Mouse (Mus musculus): ENCODE results near the gene Duox1. TPM values are rescaled to one million over a fixed set of nuclear protein-coding genes. Genes with fewer than 3 reads are reported as not detected.

Gene Duox1
- polyA plus RNA-seq, 1 experiment = 0.05 TPM

- no peaks in the 10 kb centered on the region for H3K27me3 ChIP-seq (ENCODE audit: control insufficient read depth, insufficient read depth, low read length)
- TF ChIP-seq CTCF (IDR thresholded peaks at IDR 0.05; ENCODE audit: borderline replicate concordance, insufficient read depth, low read depth, low read length) (no peak), POLR2A (IDR thresholded peaks at IDR 0.05; ENCODE audit: borderline replicate concordance, insufficient read depth, low read length) (no peak)
- WGBS = 90% methylated on average over 1 of the region's 1 CpGs
- no peak overlapping the region for H3K4me3 ChIP-seq (replicated peaks; ENCODE audit: insufficient read depth, low read depth, low read length)
- no peak overlapping the region for H3K27ac ChIP-seq (ENCODE audit: insufficient read depth, low read length)
- peaks cover 4% of the 10 kb centered on the region for H3K4me1 ChIP-seq (ENCODE audit: control insufficient read depth, insufficient read depth, low read length)
- no peak for DNase-seq
These were observed 57.1 kb downstream of the Duox1 start for GRCm38 (mm10) chr2:122372541-122372940.

DNA sequence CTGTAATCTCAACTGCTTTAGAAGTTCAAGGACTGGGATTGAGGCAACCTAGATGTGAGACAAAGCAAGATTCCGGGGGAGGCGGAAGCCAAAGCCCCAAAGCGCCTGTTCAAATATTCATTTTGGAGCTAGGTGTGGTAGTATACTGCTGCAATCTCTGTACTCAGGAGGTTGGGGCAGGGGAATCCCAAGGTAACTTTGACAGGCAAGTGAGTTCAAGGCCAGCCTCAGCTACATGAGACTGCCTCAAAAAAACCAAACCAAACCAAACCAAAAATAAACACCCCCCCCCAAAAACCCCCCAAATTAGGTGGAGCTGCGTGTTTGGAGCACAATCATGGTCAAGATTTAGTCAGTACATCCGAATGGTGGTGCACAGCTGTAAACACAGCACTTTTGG, 58.5 kb downstream of the Duox1 start:
- WGBS = 85% methylated on average over 5 of the region's 5 CpGs
- Histone ChIP-seq H3K27ac (ENCODE audit: insufficient read depth, low read length) (no peak overlapping the region), H3K27me3 (ENCODE audit: control insufficient read depth, insufficient read depth, low read length) (no peaks in the 10 kb centered on the region), H3K4me1 (ENCODE audit: control insufficient read depth, insufficient read depth, low read length) (peaks cover 4% of the 10 kb centered on the region), H3K4me3 (replicated peaks; ENCODE audit: insufficient read depth, low read depth, low read length) (no peak overlapping the region)
- TF ChIP-seq CTCF (IDR thresholded peaks at IDR 0.05; ENCODE audit: borderline replicate concordance, insufficient read depth, low read depth, low read length) (no peak), POLR2A (IDR thresholded peaks at IDR 0.05; ENCODE audit: borderline replicate concordance, insufficient read depth, low read length) (no peak)
- peak in 1 of 2 experiments; percentile 16 for DNase-seq

GRCm38 (mm10) chr2:122374666-122375331, 59.3 kb downstream of the Duox1 start:
- TF ChIP-seq POLR2A (IDR thresholded peaks at IDR 0.05; ENCODE audit: borderline replicate concordance, insufficient read depth, low read length) = no peak
- no peak for TF ChIP-seq CTCF (IDR thresholded peaks at IDR 0.05; ENCODE audit: borderline replicate concordance, insufficient read depth, low read depth, low read length)
- H3K27me3 ChIP-seq (ENCODE audit: control insufficient read depth, insufficient read depth, low read length) = no peaks in the 10 kb centered on the region
- 7% methylated on average over 23 of the region's 23 CpGs for WGBS
- H3K4me1 ChIP-seq (ENCODE audit: control insufficient read depth, insufficient read depth, low read length) = peaks cover 4% of the 10 kb centered on the region
- H3K4me3 ChIP-seq (replicated peaks; ENCODE audit: insufficient read depth, low read depth, low read length) = peak overlapping the region; percentile 47
- DNase-seq = peak; percentile 50 to 51
- peak overlapping the region; percentile 39 for H3K27ac ChIP-seq (ENCODE audit: insufficient read depth, low read length)

- H3K4me3 ChIP-seq (replicated peaks; ENCODE audit: insufficient read depth, low read depth, low read length) = peak overlapping the region; percentile 77
- peak overlapping the region; percentile 80 for H3K27ac ChIP-seq (ENCODE audit: insufficient read depth, low read length)
- H3K27me3 ChIP-seq (ENCODE audit: control insufficient read depth, insufficient read depth, low read length) = no peaks in the 10 kb centered on the region
- DNase-seq = peak; percentile 97 to 98
- WGBS = under 1% methylated on average over 32 of the region's 32 CpGs
- peaks cover 3% of the 10 kb centered on the region; the same call in 1 of the 2 replicates for H3K4me1 ChIP-seq (ENCODE audit: control insufficient read depth, insufficient read depth, low read length)
- TF ChIP-seq POLR2A (IDR thresholded peaks at IDR 0.05; ENCODE audit: borderline replicate concordance, insufficient read depth, low read length) (peak; percentile 72; the same call in 1 of the 2 replicates), CTCF (IDR thresholded peaks at IDR 0.05; ENCODE audit: borderline replicate concordance, insufficient read depth, low read depth, low read length) (no peak)
These were observed 60.0 kb downstream of the Duox1 start for GRCm38 (mm10) chr2:122375391-122375991.

DNA sequence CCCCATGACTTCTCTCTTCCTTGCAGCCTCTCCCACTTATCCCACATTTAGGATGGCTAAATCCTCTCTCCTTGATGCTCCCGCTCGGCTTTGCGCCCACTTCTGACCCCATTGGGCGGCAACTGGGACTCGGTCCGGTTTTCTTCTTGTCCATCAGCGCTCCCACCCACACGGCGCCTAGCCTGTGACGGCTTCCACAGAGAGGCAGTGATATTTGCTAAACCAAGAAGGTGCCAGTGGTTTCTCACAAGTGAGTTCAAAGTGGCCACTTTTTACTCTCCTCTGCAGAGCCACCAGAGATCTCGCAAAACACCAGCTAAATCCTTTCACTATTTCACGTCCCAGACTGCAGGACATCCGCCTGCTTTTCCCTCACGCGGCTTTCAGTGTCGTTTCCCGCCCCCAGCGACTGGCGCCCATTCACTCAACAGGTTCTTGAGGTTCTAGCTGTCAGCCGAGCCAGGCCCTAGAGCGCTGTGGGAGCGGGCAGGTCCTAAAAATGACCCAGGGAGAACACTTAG, 60.6 kb downstream of the Duox1 start:
- Histone ChIP-seq H3K4me3 (replicated peaks; ENCODE audit: insufficient read depth, low read depth, low read length) (peak overlapping the region; percentile 77), H3K4me1 (ENCODE audit: control insufficient read depth, insufficient read depth, low read length) (peaks cover 6% of the 10 kb centered on the region; the same call in 1 of the 2 replicates), H3K27ac (ENCODE audit: insufficient read depth, low read length) (peak overlapping the region; percentile 80), H3K27me3 (ENCODE audit: control insufficient read depth, insufficient read depth, low read length) (no peaks in the 10 kb centered on the region)
- TF ChIP-seq POLR2A (IDR thresholded peaks at IDR 0.05; ENCODE audit: borderline replicate concordance, insufficient read depth, low read length) (no peak), CTCF (IDR thresholded peaks at IDR 0.05; ENCODE audit: borderline replicate concordance, insufficient read depth, low read depth, low read length) (no peak)
- under 1% methylated on average over 22 of the region's 22 CpGs for WGBS
- DNase-seq = no peak

DNA sequence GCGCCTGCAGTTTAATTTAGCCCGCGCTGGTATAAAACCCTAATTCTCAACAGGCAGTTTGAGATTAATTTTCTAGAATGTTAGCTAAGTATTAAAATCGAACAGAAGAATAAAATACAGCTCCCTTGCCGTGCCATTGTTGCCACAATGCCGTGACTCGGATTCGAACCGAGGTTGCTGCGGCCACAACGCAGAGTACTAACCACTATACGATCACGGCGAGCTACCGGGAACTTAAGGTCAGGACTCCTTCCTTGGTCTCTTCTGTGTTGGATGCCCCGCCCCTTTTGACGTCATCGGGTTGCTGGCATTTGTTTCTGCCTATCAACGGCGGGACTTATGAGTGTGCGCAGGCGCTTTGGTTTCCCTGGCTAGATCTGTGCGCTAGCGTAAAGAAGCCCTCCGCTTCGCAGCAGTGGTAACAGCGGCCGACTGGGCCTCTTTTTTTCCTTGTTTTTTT, 61.8 kb downstream of the Duox1 start:
- Histone ChIP-seq H3K4me3 (replicated peaks; ENCODE audit: insufficient read depth, low read depth, low read length) (peak overlapping the region; percentile 86), H3K4me1 (ENCODE audit: control insufficient read depth, insufficient read depth, low read length) (peaks cover 6% of the 10 kb centered on the region; the same call in 1 of the 2 replicates), H3K27ac (ENCODE audit: insufficient read depth, low read length) (peak overlapping the region; percentile 81; the same call in 1 of the 2 replicates), H3K27me3 (ENCODE audit: control insufficient read depth, insufficient read depth, low read length) (no peaks in the 10 kb centered on the region)
- TF ChIP-seq POLR2A (IDR thresholded peaks at IDR 0.05; ENCODE audit: borderline replicate concordance, insufficient read depth, low read length) (peak; percentile 93; the same call in 1 of the 2 replicates), CTCF (IDR thresholded peaks at IDR 0.05; ENCODE audit: borderline replicate concordance, insufficient read depth, low read depth, low read length) (no peak)
- WGBS = 2% methylated on average over 28 of the region's 28 CpGs
- peak; percentile 95 to 99 for DNase-seq

- Histone ChIP-seq H3K27me3 (ENCODE audit: control insufficient read depth, insufficient read depth, low read length) (no peaks in the 10 kb centered on the region), H3K4me3 (replicated peaks; ENCODE audit: insufficient read depth, low read depth, low read length) (peak overlapping the region; percentile 86), H3K4me1 (ENCODE audit: control insufficient read depth, insufficient read depth, low read length) (peaks cover 6% of the 10 kb centered on the region; the same call in 1 of the 2 replicates), H3K27ac (ENCODE audit: insufficient read depth, low read length) (peak overlapping the region; percentile 81)
- peak; percentile 78 to 82 for DNase-seq
- WGBS = 1% methylated on average over 26 of the region's 26 CpGs
- no peak for TF ChIP-seq CTCF (IDR thresholded peaks at IDR 0.05; ENCODE audit: borderline replicate concordance, insufficient read depth, low read depth, low read length)
- no peak for TF ChIP-seq POLR2A (IDR thresholded peaks at IDR 0.05; ENCODE audit: borderline replicate concordance, insufficient read depth, low read length)
These were observed 62.3 kb downstream of the Duox1 start for GRCm38 (mm10) chr2:122377751-122378246.
